Mouse (Mus musculus) embryonic facial prominence, embryonic 13.5 days (tissue): ENCODE results near the gene Rassf1. TPM values are rescaled to one million over a fixed set of nuclear protein-coding genes. Genes with fewer than 3 reads are reported as not detected.

Experiments
- ATAC-seq: fragments of 200-750 bp; cut with Nextera tagmentation; 2 replicates; pipeline ENCODE4 v1.8.0; 2017; ENCODE audit warnings: low read depth; ENCODE audit not compliant: insufficient number of reproducible peaks, insufficient read depth, low FRiP score, low TSS enrichment
- H3K27ac ChIP-seq: fragments of 300-500 bp; sonication (generic); 2 replicates; pipeline ENCODE4 v1.5.1; 2015; ENCODE audit warnings: moderate library complexity, mild to moderate bottlenecking, inconsistent platforms
- H3K27me3 ChIP-seq: fragments of 300-500 bp; sonication (generic); 2 replicates; pipeline ENCODE4 v1.6.1; 2015; ENCODE audit warnings: mild to moderate bottlenecking, inconsistent platforms
- H3K36me3 ChIP-seq: fragments of 300-500 bp; sonication (generic); 2 replicates; pipeline ENCODE4 v1.6.1; 2015; ENCODE audit warnings: mild to moderate bottlenecking, inconsistent platforms
- H3K4me1 ChIP-seq: fragments of 300-500 bp; sonication (generic); 2 replicates; pipeline ENCODE4 v1.6.1; 2015; ENCODE audit warnings: inconsistent platforms
- H3K4me2 ChIP-seq: fragments of 300-500 bp; sonication (generic); 2 replicates; pipeline ENCODE4 v1.6.1; 2015; ENCODE audit warnings: moderate library complexity, mild to moderate bottlenecking, inconsistent platforms
- H3K4me3 ChIP-seq: fragments of 300-500 bp; sonication (generic); 2 replicates; pipeline ENCODE4 v1.5.1; 2015; ENCODE audit warnings: mild to moderate bottlenecking, inconsistent platforms
- H3K9ac ChIP-seq: fragments of 300-500 bp; sonication (generic); 2 replicates; pipeline ENCODE4 v1.6.1; 2015; ENCODE audit warnings: mild to moderate bottlenecking, inconsistent platforms
- H3K9me3 ChIP-seq: fragments of 300-500 bp; sonication (generic); 2 replicates; pipeline ENCODE4 v1.6.1; 2016; ENCODE audit warnings: inconsistent platforms
- WGBS: fragments of 180-500 bp; shearing (Covaris S2); methylation state at CpG from one replicate; pipeline ENCODE4 v1.1.7; 2015; ENCODE audit warnings: mixed read lengths; 5-methylcytosine and 5-hydroxymethylcytosine counted together
- polyA plus RNA-seq: library from polyadenylated mRNA; unstranded; fragments of >200 nt; fragmentation: Nextera tagmentation; extraction: Ambion mirVana; gene quantifications from 2 replicates; pipeline ENCODE4 v1.2.1, GENCODE M21; 2015

Gene Rassf1
- polyA plus RNA-seq, 1 experiment from 2014 or later = 68.5 TPM

DNA sequence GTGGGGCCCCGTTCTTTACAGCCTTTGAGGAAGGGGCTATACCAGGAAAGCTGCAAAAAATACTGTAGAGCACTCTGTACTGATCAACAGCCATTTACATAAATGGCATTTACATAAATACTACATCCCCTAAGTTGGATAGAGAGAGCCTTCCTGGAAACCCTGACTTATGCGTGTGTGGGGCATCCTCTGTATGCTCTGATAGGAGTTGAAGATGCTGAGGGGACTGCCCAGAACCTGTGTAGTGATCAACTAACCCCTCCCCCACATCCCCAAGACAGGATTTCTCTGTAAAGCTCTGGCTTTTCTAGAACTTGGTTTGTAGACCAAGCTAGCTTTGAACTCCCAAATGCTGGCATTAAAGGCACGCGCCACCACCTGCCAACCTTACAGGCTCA lies 58.1 kb downstream of the Rassf1 start:
- no peak overlapping the region for H3K9ac ChIP-seq
- H3K4me1 ChIP-seq = peaks cover 72% of the 10 kb centered on the region
- H3K27me3 ChIP-seq = no peaks in the 10 kb centered on the region
- 61% methylated on average over 4 of the region's 4 CpGs for WGBS
- ATAC-seq = no peak
- H3K9me3 ChIP-seq = no peaks in the 10 kb centered on the region
- peak overlapping the region; percentile 14; the same call in 1 of the 2 replicates for H3K4me2 ChIP-seq
- peaks cover 6% of the 10 kb centered on the region; the same call in 1 of the 2 replicates for H3K36me3 ChIP-seq
- no peak overlapping the region for H3K4me3 ChIP-seq
- no peak overlapping the region for H3K27ac ChIP-seq

DNA sequence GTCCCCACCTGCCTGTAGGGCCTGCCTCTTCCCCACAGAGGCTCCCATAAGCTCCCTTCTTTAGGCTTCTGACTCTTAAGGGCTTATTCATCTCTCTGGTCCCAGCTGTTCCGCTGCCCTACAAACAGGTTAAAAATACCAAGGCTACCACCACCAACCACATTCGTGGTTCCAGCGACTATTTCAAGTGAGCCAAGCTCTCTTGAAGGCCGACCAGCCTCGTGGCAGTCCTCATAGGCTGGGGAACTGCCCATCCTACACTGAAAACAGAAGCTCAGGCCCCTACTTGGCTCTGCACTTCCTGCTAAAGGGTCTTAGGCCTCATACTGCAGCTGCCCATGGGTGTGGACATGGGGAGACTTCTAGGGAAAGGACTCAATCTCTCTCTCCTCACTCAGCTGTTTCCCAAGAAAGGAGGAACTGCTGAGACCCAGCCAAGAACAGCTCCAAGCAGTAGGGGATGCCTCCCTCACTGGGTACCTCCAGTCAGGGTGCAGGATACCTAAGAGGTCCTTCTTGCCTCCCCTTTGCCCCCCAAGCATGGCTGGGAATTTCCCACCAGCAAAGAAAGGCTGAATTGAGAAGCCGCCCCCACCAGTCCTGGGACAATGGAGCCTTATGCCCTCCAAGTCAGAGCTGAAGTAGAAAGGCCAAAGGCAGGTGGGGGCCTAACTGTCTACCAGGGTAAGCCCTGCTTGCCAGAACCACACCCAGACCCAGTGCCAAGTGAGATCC lies 60.3 kb downstream of the Rassf1 start:
- Histone ChIP-seq H3K9ac (peak overlapping the region; percentile 73), H3K9me3 (no peaks in the 10 kb centered on the region), H3K4me1 (peaks cover 50% of the 10 kb centered on the region), H3K36me3 (peaks cover 28% of the 10 kb centered on the region), H3K4me3 (peak overlapping the region; percentile 42), H3K27me3 (no peaks in the 10 kb centered on the region), H3K4me2 (peak overlapping the region; percentile 73), H3K27ac (peak overlapping the region; percentile 94)
- 70% methylated on average over 6 of the region's 6 CpGs for WGBS
- no peak for ATAC-seq

Other genes starting within 250 kb of the Rassf1 start
- gene Hemk1, start 213.2 kb upstream of the Rassf1 start, polyA plus RNA-seq = 11.4 and 12.1 TPM in 2 replicates
- 1.2 and 1.5 TPM in 2 replicates for gene 6430571L13Rik, start 211.0 kb upstream of the Rassf1 start, polyA plus RNA-seq
- 0.76 and 1.1 TPM in 2 replicates for gene Cacna2d2, start 151.9 kb upstream of the Rassf1 start, polyA plus RNA-seq
- gene Tmem115, start 17.6 kb upstream of the Rassf1 start, polyA plus RNA-seq = 46.2 and 46.9 TPM in 2 replicates
- gene Cyb561d2, start 9.4 kb upstream of the Rassf1 start, polyA plus RNA-seq = 21.8 and 26.1 TPM in 2 replicates
- gene Nprl2, start 9.3 kb upstream of the Rassf1 start, polyA plus RNA-seq = 44.3 and 47.2 TPM in 2 replicates
- 2.1 and 2.2 TPM in 2 replicates for gene Zmynd10, start 4.3 kb upstream of the Rassf1 start, polyA plus RNA-seq
- 35.9 and 42.9 TPM in 2 replicates for gene Tusc2, start 11.7 kb downstream of the Rassf1 start, polyA plus RNA-seq
- 118 TPM in 2 replicates for gene Hyal2, start 16.4 kb downstream of the Rassf1 start, polyA plus RNA-seq
- 13.8 and 15.0 TPM in 2 replicates for gene Hyal1, start 25.4 kb downstream of the Rassf1 start, polyA plus RNA-seq
- gene Naa80, start 27.3 kb downstream of the Rassf1 start, polyA plus RNA-seq = 21.8 and 22.5 TPM in 2 replicates
- gene Hyal3, start 29.3 kb downstream of the Rassf1 start, polyA plus RNA-seq = 1.6 and 2.8 TPM in 2 replicates
- gene Ifrd2, start 36.1 kb downstream of the Rassf1 start, polyA plus RNA-seq = 39.3 and 54.2 TPM in 2 replicates
- gene Sema3b, start 57.7 kb downstream of the Rassf1 start, polyA plus RNA-seq = 8.4 and 8.6 TPM in 2 replicates
- 446 and 470 TPM in 2 replicates for gene Gnai2, start 83.8 kb downstream of the Rassf1 start, polyA plus RNA-seq
- gene Slc38a3, start 118.0 kb downstream of the Rassf1 start, polyA plus RNA-seq = 3.4 and 4.1 TPM in 2 replicates
- gene Gnat1, start 128.2 kb downstream of the Rassf1 start, polyA plus RNA-seq = 1.2 and 2.0 TPM in 2 replicates
- 37.7 and 44.0 TPM in 2 replicates for gene Sema3f, start 158.9 kb downstream of the Rassf1 start, polyA plus RNA-seq
- 262 and 274 TPM in 2 replicates for gene Rbm5, start 219.4 kb downstream of the Rassf1 start, polyA plus RNA-seq